Mouse (Mus musculus): ENCODE results near the gene Fgfr2. TPM values are rescaled to one million over a fixed set of nuclear protein-coding genes. Genes with fewer than 3 reads are reported as not detected.

Gene Fgfr2
- polyA plus RNA-seq, 1 experiment from 2014 or later, result 110 TPM

DNA sequence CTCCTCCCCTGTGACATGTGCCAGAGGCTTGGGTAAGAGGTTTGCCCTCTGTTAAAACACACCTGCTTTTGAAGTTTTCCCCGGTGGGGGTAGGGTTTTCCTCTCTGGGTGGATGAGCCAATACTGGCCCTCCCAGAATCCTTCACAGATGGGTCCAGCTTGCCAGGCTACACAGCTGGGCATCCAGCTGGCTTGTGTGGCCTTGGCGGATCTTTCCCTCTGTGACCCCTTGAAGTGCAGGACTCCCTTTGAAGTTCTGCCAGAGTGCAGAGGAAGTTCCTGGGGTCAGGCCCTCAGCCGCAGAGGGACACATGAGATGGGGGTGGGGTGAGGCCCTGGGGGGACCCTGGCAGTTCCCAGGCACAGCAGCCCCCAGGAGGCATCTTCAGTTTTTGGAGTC lies 507.8 kb downstream of the Fgfr2 start:
- ATAC-seq (peak; percentile 12; the same call in 1 of the 2 replicates), DNase-seq (ENCODE audit: low spot score) (no peak)
- H3K27me3 ChIP-seq (replicated peaks; ENCODE audit: insufficient read depth, low read length), result no peaks in the 10 kb centered on the region
- no peak overlapping the region for H3K4me3 ChIP-seq (ENCODE audit: low read depth, low read length)
- no peak overlapping the region for H3K4me2 ChIP-seq (replicated peaks; ENCODE audit: low read depth, low read length)
- H3K9me3 ChIP-seq (ENCODE audit: low read length), result no peaks in the 10 kb centered on the region
- 26% methylated on average over 3 of the region's 3 CpGs for WGBS
- H3K27ac ChIP-seq (ENCODE audit: low read length), result no peak overlapping the region
- H3K9ac ChIP-seq (replicated peaks; ENCODE audit: low read depth), result no peak overlapping the region
- no peak for TF ChIP-seq EP300 (IDR thresholded peaks at IDR 0.05)
- H3K4me1 ChIP-seq (ENCODE audit: insufficient read depth, low read depth, low read length), result no peaks in the 10 kb centered on the region
- no peaks in the 10 kb centered on the region for H3K36me3 ChIP-seq (ENCODE audit: insufficient read depth, low read length)

- Histone ChIP-seq H3K4me1 (ENCODE audit: insufficient read depth, low read depth, low read length) (no peaks in the 10 kb centered on the region), H3K27ac (ENCODE audit: low read length) (no peak overlapping the region), H3K9me3 (ENCODE audit: low read length) (no peaks in the 10 kb centered on the region), H3K27me3 (replicated peaks; ENCODE audit: insufficient read depth, low read length) (no peaks in the 10 kb centered on the region), H3K4me3 (ENCODE audit: low read depth, low read length) (no peak overlapping the region), H3K9ac (replicated peaks; ENCODE audit: low read depth) (no peak overlapping the region), H3K4me2 (replicated peaks; ENCODE audit: low read depth, low read length) (no peak overlapping the region), H3K36me3 (ENCODE audit: insufficient read depth, low read length) (no peaks in the 10 kb centered on the region)
- TF ChIP-seq CTCF (IDR thresholded peaks at IDR 0.05) (no peak), EP300 (IDR thresholded peaks at IDR 0.05) (no peak)
- ATAC-seq (no peak), DNase-seq (ENCODE audit: low spot score) (no peak)
- WGBS, result 91% methylated on average over 8 of the region's 8 CpGs
Observed at GRCm38 (mm10) chr7:132611530-132611929, 511.6 kb downstream of the Fgfr2 start.

- WGBS, result 8% methylated on average over 44 of the region's 44 CpGs
- DNase-seq (ENCODE audit: low spot score) (peak; percentile 87), ATAC-seq (peak; percentile 93)
- no peaks in the 10 kb centered on the region for H3K9me3 ChIP-seq (ENCODE audit: low read length)
- H3K27ac ChIP-seq (ENCODE audit: low read length), result no peak within 1 kb of the TSS
- H3K9ac ChIP-seq (replicated peaks; ENCODE audit: low read depth), result 0 out of 2 replicates have a peak within 1 kb of the TSS, but pooled peaks have one; percentile 9
- peak within 1 kb of the TSS; percentile 49 for H3K4me3 ChIP-seq (ENCODE audit: low read depth, low read length)
- H3K4me1 ChIP-seq (ENCODE audit: insufficient read depth, low read depth, low read length), result no peaks in the 10 kb centered on the region
- TF ChIP-seq EP300 (IDR thresholded peaks at IDR 0.05), result no peak
- TF ChIP-seq CTCF (IDR thresholded peaks at IDR 0.05), result no peak
- no peaks in the 10 kb centered on the region for H3K36me3 ChIP-seq (ENCODE audit: insufficient read depth, low read length)
- no peaks in the 10 kb centered on the region for H3K27me3 ChIP-seq (replicated peaks; ENCODE audit: insufficient read depth, low read length)
- H3K4me2 ChIP-seq (replicated peaks; ENCODE audit: low read depth, low read length), result peak within 1 kb of the TSS; percentile 66
Observed at GRCm38 (mm10) chr7:132610468-132611318, 512.5 kb downstream of the Fgfr2 start, which contains the start of gene Lhpp. Gene Lhpp (plus strand): TSS chr7:132610638.

DNA sequence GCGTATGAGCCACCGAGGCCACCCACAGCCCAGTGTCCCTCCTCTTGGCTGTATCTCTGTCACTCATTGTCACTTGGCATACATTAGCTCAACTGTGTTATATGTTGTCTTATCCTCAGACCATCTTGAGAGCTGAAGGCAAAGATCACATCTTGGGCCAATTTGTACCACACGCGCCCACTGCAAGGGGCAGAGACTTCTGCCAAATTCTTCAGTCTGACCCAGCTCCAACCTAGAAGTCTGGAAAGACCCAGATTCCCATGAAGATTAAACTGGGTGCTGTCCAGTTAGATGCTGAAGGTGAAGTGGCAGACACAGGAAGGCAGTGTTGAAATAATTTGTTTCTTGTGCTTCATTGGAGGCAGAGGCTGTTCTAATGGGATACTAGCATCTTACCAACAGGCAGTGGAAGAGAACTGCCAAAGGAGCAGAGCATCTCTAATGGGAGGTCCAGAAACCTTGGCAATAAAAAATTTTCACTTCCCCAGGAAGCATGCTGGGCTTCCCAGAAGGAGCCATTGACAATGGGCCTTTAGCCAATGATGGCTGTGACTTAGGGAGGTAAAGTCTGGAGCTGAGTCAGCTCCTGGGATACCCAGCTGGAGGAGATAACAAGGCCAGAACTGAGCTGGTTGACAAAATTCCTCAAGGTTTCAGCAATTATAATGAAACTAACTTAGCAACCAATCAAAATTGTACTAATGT lies 514.7 kb downstream of the Fgfr2 start:
- H3K36me3 ChIP-seq (ENCODE audit: insufficient read depth, low read length), result no peaks in the 10 kb centered on the region
- no peaks in the 10 kb centered on the region for H3K27me3 ChIP-seq (replicated peaks; ENCODE audit: insufficient read depth, low read length)
- ATAC-seq, result no peak
- no peak for TF ChIP-seq CTCF (IDR thresholded peaks at IDR 0.05)
- TF ChIP-seq EP300 (IDR thresholded peaks at IDR 0.05), result no peak
- H3K9me3 ChIP-seq (ENCODE audit: low read length), result no peaks in the 10 kb centered on the region
- WGBS, result 90% methylated on average over 4 of the region's 4 CpGs
- no peak overlapping the region for H3K4me3 ChIP-seq (ENCODE audit: low read depth, low read length)
- no peak overlapping the region for H3K4me2 ChIP-seq (replicated peaks; ENCODE audit: low read depth, low read length)
- no peak for DNase-seq (ENCODE audit: low spot score)
- no peaks in the 10 kb centered on the region for H3K4me1 ChIP-seq (ENCODE audit: insufficient read depth, low read depth, low read length)
- no peak overlapping the region for H3K27ac ChIP-seq (ENCODE audit: low read length)
- no peak overlapping the region for H3K9ac ChIP-seq (replicated peaks; ENCODE audit: low read depth)

GRCm38 (mm10) chr7:132605689-132606088 lies 517.5 kb downstream of the Fgfr2 start:
- TF ChIP-seq CTCF (IDR thresholded peaks at IDR 0.05) (no peak), EP300 (IDR thresholded peaks at IDR 0.05) (no peak)
- 51% methylated on average over 5 of the region's 5 CpGs for WGBS

GRCm38 (mm10) chr7:132604720-132605119 lies 518.4 kb downstream of the Fgfr2 start:
- no peak for ATAC-seq
- H3K27me3 ChIP-seq (replicated peaks; ENCODE audit: insufficient read depth, low read length), result peaks cover 32% of the 10 kb centered on the region

More at GRCm38 (mm10) chr7:132605689-132606088, 517.5 kb downstream of the Fgfr2 start:
- H3K27me3 ChIP-seq (replicated peaks; ENCODE audit: insufficient read depth, low read length), result peaks cover 22% of the 10 kb centered on the region
- H3K4me1 ChIP-seq (ENCODE audit: insufficient read depth, low read depth, low read length), result no peaks in the 10 kb centered on the region
- no peak overlapping the region for H3K9ac ChIP-seq (replicated peaks; ENCODE audit: low read depth)
- H3K4me3 ChIP-seq (ENCODE audit: low read depth, low read length), result no peak overlapping the region
- ATAC-seq (no peak), DNase-seq (ENCODE audit: low spot score) (no peak)
- H3K9me3 ChIP-seq (ENCODE audit: low read length), result no peaks in the 10 kb centered on the region
- H3K4me2 ChIP-seq (replicated peaks; ENCODE audit: low read depth, low read length), result no peak overlapping the region
- H3K27ac ChIP-seq (ENCODE audit: low read length), result no peak overlapping the region
- no peaks in the 10 kb centered on the region for H3K36me3 ChIP-seq (ENCODE audit: insufficient read depth, low read length)

More at GRCm38 (mm10) chr7:132604720-132605119, 518.4 kb downstream of the Fgfr2 start:
- H3K27ac ChIP-seq (ENCODE audit: low read length), result no peak overlapping the region
- 80% methylated on average over 4 of the region's 4 CpGs for WGBS
- no peaks in the 10 kb centered on the region for H3K9me3 ChIP-seq (ENCODE audit: low read length)
- no peak for DNase-seq (ENCODE audit: low spot score)
- TF ChIP-seq EP300 (IDR thresholded peaks at IDR 0.05) (no peak), CTCF (IDR thresholded peaks at IDR 0.05) (no peak)
- H3K4me1 ChIP-seq (ENCODE audit: insufficient read depth, low read depth, low read length), result peaks cover 3% of the 10 kb centered on the region; the same call in 1 of the 2 replicates
- H3K9ac ChIP-seq (replicated peaks; ENCODE audit: low read depth), result no peak overlapping the region
- H3K36me3 ChIP-seq (ENCODE audit: insufficient read depth, low read length), result no peaks in the 10 kb centered on the region
- no peak overlapping the region for H3K4me3 ChIP-seq (ENCODE audit: low read depth, low read length)
- H3K4me2 ChIP-seq (replicated peaks; ENCODE audit: low read depth, low read length), result no peak overlapping the region
